Mouse (Mus musculus): Measurements from ENCODE around the gene Apobec4.

DNA sequence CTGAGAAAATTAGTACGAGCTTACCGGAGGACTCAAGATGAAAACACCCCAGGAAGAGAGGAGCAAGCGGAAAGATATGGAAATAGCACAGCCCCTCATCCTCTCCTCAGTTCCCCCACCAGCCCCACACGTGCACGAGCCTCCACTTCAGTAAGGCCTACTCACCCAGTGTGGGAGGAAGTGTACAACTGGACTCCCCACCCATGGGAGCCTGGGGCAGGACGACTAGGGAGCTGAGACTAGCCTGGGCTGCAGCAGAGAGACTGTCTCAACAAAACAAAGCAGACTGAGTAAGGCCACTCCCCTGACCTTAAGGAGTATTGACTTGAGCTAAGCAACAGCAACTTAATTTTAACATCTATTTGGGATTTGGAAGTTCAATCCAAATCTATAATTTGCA is 32.2 kb upstream of the Apobec4 start:
- no peak for TF ChIP-seq CTCF (conservative IDR thresholded peaks at IDR 0.05; ENCODE audit: low read length)
- no peak for TF ChIP-seq POU5F1 (IDR thresholded peaks at IDR 0.05; ENCODE audit: borderline replicate concordance, low read length)
- no peak for TF ChIP-seq NANOG (IDR thresholded peaks at IDR 0.05; ENCODE audit: borderline replicate concordance, low read length)

All from E14TG2a.4 (cell line).